Mouse (Mus musculus) ES-E14 (cell line): ENCODE measurements at regions not wholly inside any gene's neighbourhood (a gene's known extent, or its start where the extent isn't known, plus 50 kb on each side); places are given as distances from the start of the nearest gene placed in this dataset.

Experiments
- CHD2 ChIP-seq: IDR thresholded peaks from 2 replicates; pipeline ENCODE4 v1.6.1; 2014; ENCODE audit warnings: mild to moderate bottlenecking, low read depth, low read length, inconsistent platforms
- HCFC1 ChIP-seq: IDR thresholded peaks from 2 replicates; pipeline ENCODE4 v1.6.1; 2012; ENCODE audit warnings: low read length, inconsistent platforms, borderline replicate concordance; ENCODE audit not compliant: insufficient read depth
- MAFK ChIP-seq: IDR thresholded peaks from 2 replicates; pipeline ENCODE4 v1.6.1; 2014; ENCODE audit warnings: mild to moderate bottlenecking, low read depth, low read length, inconsistent platforms; ENCODE audit not compliant: insufficient read depth
- ZNF384 ChIP-seq: IDR thresholded peaks from 2 replicates; pipeline ENCODE4 v1.6.1; 2012; ENCODE audit warnings: low read depth, low read length, inconsistent platforms

DNA sequence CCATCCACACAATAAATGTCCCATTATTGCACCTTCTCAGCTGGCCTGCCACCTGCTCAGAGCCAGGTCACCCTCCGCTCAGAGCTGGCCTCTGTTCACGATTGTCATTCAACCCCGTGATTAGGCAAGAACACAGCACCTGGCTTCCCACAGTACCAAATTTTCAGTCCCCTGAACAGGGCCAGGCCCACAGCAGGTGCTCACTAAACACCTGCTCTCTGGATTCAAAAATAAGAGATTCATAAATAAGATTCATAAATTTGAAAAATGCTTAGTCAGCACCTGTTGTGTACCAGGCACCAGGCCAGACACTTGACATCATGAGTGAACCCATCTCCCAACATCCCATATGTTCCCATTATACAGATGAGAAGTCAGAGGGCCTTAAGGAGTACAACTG, 272.2 kb downstream of the Matn1 start:
- peak; percentile 82 for TF ChIP-seq MAFK
- TF ChIP-seq HCFC1: no peak
- no peak for TF ChIP-seq CHD2
- no peak for TF ChIP-seq ZNF384
